Mouse (Mus musculus): ENCODE measurements around the gene Htr6. TPM values are rescaled to one million over a fixed set of nuclear protein-coding genes. Genes with fewer than 3 reads are reported as not detected.

The Htr6 gene
- polyA plus RNA-seq, 1 experiment, result 0.07 TPM

GRCm38 (mm10) chr4:139088982-139089671 lies 13.8 kb upstream of the Htr6 start:
- no peak for DNase-seq (ENCODE audit: low spot score)

- no peak for DNase-seq (ENCODE audit: low spot score)
Observed at GRCm38 (mm10) chr4:139086984-139087383, 11.6 kb upstream of the Htr6 start.

- no peak for DNase-seq (ENCODE audit: low spot score)
Observed at GRCm38 (mm10) chr4:139086037-139086436, 10.7 kb upstream of the Htr6 start.

GRCm38 (mm10) chr4:139085337-139085736 lies 10.0 kb upstream of the Htr6 start:
- no peak for DNase-seq (ENCODE audit: low spot score)

- DNase-seq (ENCODE audit: low spot score), result no peak
Observed at GRCm38 (mm10) chr4:139082790-139083564, 7.6 kb upstream of the Htr6 start.

GRCm38 (mm10) chr4:139081270-139081931 lies 6.0 kb upstream of the Htr6 start:
- DNase-seq (ENCODE audit: low spot score), result no peak

- DNase-seq (ENCODE audit: low spot score), result no peak
Observed at GRCm38 (mm10) chr4:139080259-139080658, 4.9 kb upstream of the Htr6 start.

- DNase-seq (ENCODE audit: low spot score), result no peak
Observed at GRCm38 (mm10) chr4:139079439-139079838, 4.1 kb upstream of the Htr6 start.

GRCm38 (mm10) chr4:139078726-139079125 lies 3.4 kb upstream of the Htr6 start:
- no peak for DNase-seq (ENCODE audit: low spot score)

GRCm38 (mm10) chr4:139078313-139078712 lies 2.9 kb upstream of the Htr6 start:
- DNase-seq (ENCODE audit: low spot score), result no peak

- no peak for DNase-seq (ENCODE audit: low spot score)
Observed at GRCm38 (mm10) chr4:139075915-139076314, 545 bp upstream of the Htr6 start.

GRCm38 (mm10) chr4:139074060-139074459 lies 1.3 kb downstream of the Htr6 start:
- DNase-seq (ENCODE audit: low spot score), result no peak

GRCm38 (mm10) chr4:139068287-139068686 lies 7.1 kb downstream of the Htr6 start:
- DNase-seq (ENCODE audit: low spot score), result no peak

- DNase-seq (ENCODE audit: low spot score), result no peak
Observed at GRCm38 (mm10) chr4:139064831-139065230, 10.5 kb downstream of the Htr6 start.

GRCm38 (mm10) chr4:139059569-139059968 lies 15.8 kb downstream of the Htr6 start:
- no peak for DNase-seq (ENCODE audit: low spot score)

GRCm38 (mm10) chr4:139058029-139058428 lies 17.3 kb downstream of the Htr6 start:
- no peak for DNase-seq (ENCODE audit: low spot score)

GRCm38 (mm10) chr4:139057291-139057690 lies 18.1 kb downstream of the Htr6 start:
- DNase-seq (ENCODE audit: low spot score), result no peak

- no peak for DNase-seq (ENCODE audit: low spot score)
Observed at GRCm38 (mm10) chr4:139055744-139056143, 19.6 kb downstream of the Htr6 start.

GRCm38 (mm10) chr4:139055336-139055735 lies 20.0 kb downstream of the Htr6 start:
- no peak for DNase-seq (ENCODE audit: low spot score)

GRCm38 (mm10) chr4:139054300-139054923 lies 21.0 kb downstream of the Htr6 start:
- DNase-seq (ENCODE audit: low spot score), result no peak

GRCm38 (mm10) chr4:139053391-139053790 lies 22.0 kb downstream of the Htr6 start:
- DNase-seq (ENCODE audit: low spot score), result no peak

- no peak for DNase-seq (ENCODE audit: low spot score)
Observed at GRCm38 (mm10) chr4:139052796-139053195, 22.6 kb downstream of the Htr6 start.
